Mouse (Mus musculus) testis, postnatal 14 days (tissue): ENCODE measurements around the gene Gdpd3.

Experiments used
- DNase-seq: peaks from one replicate; pipeline ENCODE4 v3.0.0; 2021; ENCODE audit warnings: low spot score

Gdpd3 gene

GRCm38 (mm10) chr7:126807405-126807804 lies 41.3 kb downstream of the Gdpd3 start:
- no peak for DNase-seq

GRCm38 (mm10) chr7:126808703-126809455 lies 42.7 kb downstream of the Gdpd3 start:
- peak; percentile 82 for DNase-seq

- no peak for DNase-seq
Measured at GRCm38 (mm10) chr7:126809723-126810369, 43.7 kb downstream of the Gdpd3 start.

GRCm38 (mm10) chr7:126815726-126816222 lies 49.6 kb downstream of the Gdpd3 start:
- no peak for DNase-seq

GRCm38 (mm10) chr7:126816494-126816893 lies 50.4 kb downstream of the Gdpd3 start:
- no peak for DNase-seq

GRCm38 (mm10) chr7:126817595-126817994 lies 51.5 kb downstream of the Gdpd3 start:
- DNase-seq = no peak

- no peak for DNase-seq
Measured at GRCm38 (mm10) chr7:126818818-126819217, 52.7 kb downstream of the Gdpd3 start.

GRCm38 (mm10) chr7:126821835-126822511 lies 55.8 kb downstream of the Gdpd3 start:
- peak; percentile 66 for DNase-seq

- DNase-seq = no peak
Measured at GRCm38 (mm10) chr7:126822741-126823140, 56.6 kb downstream of the Gdpd3 start.

- no peak for DNase-seq
Measured at GRCm38 (mm10) chr7:126823202-126823711, 57.1 kb downstream of the Gdpd3 start.

- DNase-seq = no peak
Measured at GRCm38 (mm10) chr7:126823940-126824339, 57.8 kb downstream of the Gdpd3 start.
